Mouse (Mus musculus): ENCODE measurements at regions not wholly inside any gene's neighbourhood (a gene's known extent, or its start where the extent isn't known, plus 50 kb on each side); places are given as distances from the start of the nearest gene placed in this dataset.
"Not testable (repeated sequence)": the region's sequence is repeated elsewhere in the genome, so short reads cannot be mapped to it uniquely, and the experiment has no call there.

- not testable (repeated sequence) for DNase-seq (ENCODE audit: low spot score in 2 of 2)
Observed at GRCm38 (mm10) chr13:68451521-68451920, 130.4 kb downstream of the Mtrr start.

- DNase-seq (ENCODE audit: low spot score in 2 of 2) = peak in 1 of 2 experiments; percentile 4
Observed at GRCm38 (mm10) chr13:68444309-68444708, 137.6 kb downstream of the Mtrr start.
